Mouse (Mus musculus): ENCODE data around the gene Exoc3l4. TPM values are rescaled to one million over a fixed set of nuclear protein-coding genes. Genes with fewer than 3 reads are reported as not detected.
A peak's percentile ranks its signal among the peaks of the same experiment; 100 is the strongest.

Exoc3l4 gene
- total and polyA plus RNA-seq, 3 experiments: 0.04 to 0.17 TPM; not detected in 1

DNA sequence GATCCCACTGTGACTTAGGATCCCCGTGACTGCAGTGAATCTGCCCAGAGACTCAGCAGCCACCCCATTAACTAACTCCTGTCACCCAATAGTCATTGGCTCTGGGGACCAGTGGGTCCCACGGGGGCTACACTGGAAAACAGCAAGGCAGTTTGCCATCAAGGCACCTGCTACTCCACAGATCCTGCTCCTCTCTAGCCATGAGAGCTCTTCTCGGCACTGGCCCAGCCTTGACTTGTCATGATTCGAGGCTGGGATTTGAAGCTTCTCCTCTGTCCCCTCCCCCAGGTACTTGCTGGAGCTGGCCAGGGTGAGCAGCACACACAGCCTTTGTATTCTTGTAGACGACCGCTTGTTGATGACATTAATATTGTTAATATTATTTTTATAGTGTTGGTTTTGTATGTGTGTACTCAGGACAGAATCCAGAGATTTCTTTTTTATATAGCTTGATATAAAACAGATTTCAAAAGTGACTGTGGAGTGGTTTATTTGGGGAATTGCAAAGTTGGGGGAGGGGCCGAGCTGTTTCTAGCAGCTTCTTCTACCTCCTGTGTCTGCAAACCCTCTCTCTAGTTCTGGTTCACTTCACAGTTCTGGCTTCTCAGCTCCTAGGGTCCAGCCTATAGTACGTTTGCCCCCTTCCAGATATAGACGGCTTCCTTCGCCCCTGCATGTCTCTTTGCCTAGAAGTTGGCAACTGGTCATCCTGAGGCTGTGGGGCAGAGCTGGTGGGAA is 37.9 kb downstream of the Exoc3l4 start:
- H3K36me3 ChIP-seq (ENCODE audit: control insufficient read depth in 1 of 2, insufficient read depth in 2 of 2, low read length in 2 of 2): peaks cover 0 to 4% of the 10 kb centered on the region in 2 experiments; a peak in 1 of 4 replicates
- no peaks in the 10 kb centered on the region for H3K4me1 ChIP-seq (ENCODE audit: control insufficient read depth in 1 of 2, insufficient read depth in 2 of 2, low read length in 2 of 2)
- H3K9ac ChIP-seq (ENCODE audit: control insufficient read depth, low read depth, low read length, poor library complexity, severe bottlenecking): no peak overlapping the region
- no peaks in the 10 kb centered on the region for H3K27me3 ChIP-seq (ENCODE audit: control insufficient read depth in 1 of 2, insufficient read depth in 2 of 2, low read length in 2 of 2)
- peak; percentile 24; the same call in 1 of the 2 replicates for TF ChIP-seq ZMIZ1 (IDR thresholded peaks at IDR 0.05; ENCODE audit: low read depth, low read length)
- no peak for TF ChIP-seq NRF1 (IDR thresholded peaks at IDR 0.05; ENCODE audit: insufficient read depth, low read depth, low read length, poor library complexity, severe bottlenecking)
- H3K79me2 ChIP-seq (ENCODE audit: control insufficient read depth, insufficient read depth, low read length, poor library complexity): no peaks in the 10 kb centered on the region
- no peak overlapping the region for H3K27ac ChIP-seq (ENCODE audit: control insufficient read depth, low read depth, low read length)
- no peak for DNase-seq (ENCODE audit: low read depth, low spot score)
- no peaks in the 10 kb centered on the region for H3K9me3 ChIP-seq (replicated peaks; ENCODE audit: insufficient read depth, low read length)
- H3K4me3 ChIP-seq (ENCODE audit: control insufficient read depth in 1 of 2, insufficient read depth in 1 of 2, low read depth in 2 of 2, low read length in 2 of 2): no peak overlapping the region

DNA sequence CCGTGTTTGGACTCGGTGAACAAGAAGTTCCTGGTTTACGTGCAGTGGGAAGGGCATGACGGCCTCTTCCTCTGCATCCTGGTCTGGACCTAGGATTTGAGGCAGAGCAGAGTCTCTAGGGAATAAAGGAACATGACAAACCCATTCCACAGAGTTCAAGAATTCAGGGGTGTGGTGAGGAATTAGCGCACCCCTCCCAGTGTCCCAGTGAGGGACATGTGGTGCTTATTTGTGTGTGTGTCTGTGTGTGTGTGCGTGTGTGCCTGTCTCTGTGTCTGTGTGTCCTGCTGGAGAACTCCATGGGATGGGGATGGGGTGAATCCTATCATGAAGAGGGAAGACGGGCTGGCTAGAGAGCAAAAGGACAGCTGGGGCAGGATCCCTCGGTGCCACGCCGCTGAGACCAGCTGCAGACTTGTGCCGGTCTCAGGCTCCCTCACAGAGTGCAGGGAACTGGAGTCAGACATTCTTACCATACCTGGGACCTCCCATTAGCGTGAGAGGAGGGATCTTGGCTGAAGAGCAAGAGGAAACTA is 38.6 kb downstream of the Exoc3l4 start:
- no peak overlapping the region for H3K27ac ChIP-seq (ENCODE audit: control insufficient read depth, low read depth, low read length)

DNA sequence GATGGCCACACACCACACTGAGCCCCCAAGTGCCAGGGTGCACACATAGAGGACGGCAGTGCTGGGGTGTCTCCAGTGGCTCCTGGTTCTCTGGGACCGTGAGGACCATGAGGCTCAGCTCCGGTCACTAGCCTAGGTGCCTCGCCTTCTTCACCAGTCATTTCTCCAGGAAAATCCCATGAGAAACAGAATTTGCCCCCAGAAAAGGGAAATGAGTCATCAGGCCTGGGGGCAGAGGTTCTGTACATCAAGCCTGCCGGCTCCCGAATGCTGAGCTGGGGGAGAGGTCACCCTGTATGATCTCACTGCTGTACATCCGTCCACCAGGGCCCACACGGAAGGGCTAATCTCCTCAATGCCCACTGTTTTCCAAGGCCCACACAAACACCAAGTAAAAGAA is 39.0 kb downstream of the Exoc3l4 start:
- no peak for TF ChIP-seq POLR2A (IDR thresholded peaks at IDR 0.05; ENCODE audit: control insufficient read depth in 1 of 2, insufficient read depth in 1 of 2, low read depth in 1 of 2, low read length in 2 of 2, poor library complexity in 1 of 2)
- TF ChIP-seq POLR2AphosphoS2 (IDR thresholded peaks at IDR 0.05; ENCODE audit: low read length): no peak
- no peak for TF ChIP-seq MAFK (IDR thresholded peaks at IDR 0.05; ENCODE audit: borderline replicate concordance, low read depth, low read length)
- no peak for TF ChIP-seq EP300 (IDR thresholded peaks at IDR 0.05; ENCODE audit: low read depth in 1 of 2, low read length in 2 of 2)
- no peak for TF ChIP-seq GATA1 (IDR thresholded peaks at IDR 0.05; ENCODE audit: low read depth, low read length)
- TF ChIP-seq GABPA (IDR thresholded peaks at IDR 0.05; ENCODE audit: low read depth, low read length): no peak
- no peak for TF ChIP-seq MAZ (IDR thresholded peaks at IDR 0.05; ENCODE audit: low read depth, low read length)
- no peak for TF ChIP-seq BHLHE40 (IDR thresholded peaks at IDR 0.05; ENCODE audit: borderline replicate concordance, low read depth, low read length)
- no peak for TF ChIP-seq RAD21 (IDR thresholded peaks at IDR 0.05; ENCODE audit: low read depth, low read length)
- no peak for TF ChIP-seq JUND (IDR thresholded peaks at IDR 0.05; ENCODE audit: low read depth, low read length)
- TF ChIP-seq CHD1 (IDR thresholded peaks at IDR 0.05; ENCODE audit: low read depth, low read length): no peak
- TF ChIP-seq ZNF384 (IDR thresholded peaks at IDR 0.05; ENCODE audit: low read depth, low read length): no peak
- Histone ChIP-seq H3K9me3 (replicated peaks; ENCODE audit: insufficient read depth, low read length) (no peaks in the 10 kb centered on the region), H3K27ac (ENCODE audit: control insufficient read depth, low read depth, low read length) (no peak overlapping the region), H3K4me3 (ENCODE audit: control insufficient read depth in 1 of 2, insufficient read depth in 1 of 2, low read depth in 2 of 2, low read length in 2 of 2) (no peak overlapping the region), H3K9ac (ENCODE audit: control insufficient read depth, low read depth, low read length, poor library complexity, severe bottlenecking) (no peak overlapping the region), H3K27me3 (ENCODE audit: control insufficient read depth in 1 of 2, insufficient read depth in 2 of 2, low read length in 2 of 2) (no peaks in the 10 kb centered on the region), H3K4me1 (ENCODE audit: control insufficient read depth in 1 of 2, insufficient read depth in 2 of 2, low read length in 2 of 2) (no peaks in the 10 kb centered on the region), H3K36me3 (ENCODE audit: control insufficient read depth in 1 of 2, insufficient read depth in 2 of 2, low read length in 2 of 2) (peaks cover 0 to 4% of the 10 kb centered on the region in 2 experiments; a peak in 1 of 4 replicates), H3K79me2 (ENCODE audit: control insufficient read depth, insufficient read depth, low read length, poor library complexity) (no peaks in the 10 kb centered on the region)
- no peak for DNase-seq (ENCODE audit: low read depth, low spot score)

More for the DNA sequence above, 38.6 kb downstream of the Exoc3l4 start:
- no peaks in the 10 kb centered on the region for H3K27me3 ChIP-seq (ENCODE audit: control insufficient read depth in 1 of 2, insufficient read depth in 2 of 2, low read length in 2 of 2)
- TF ChIP-seq TCF12 (IDR thresholded peaks at IDR 0.05; ENCODE audit: low read depth, low read length) (no peak), ELF1 (IDR thresholded peaks at IDR 0.05; ENCODE audit: low read depth, low read length) (no peak), ZMIZ1 (IDR thresholded peaks at IDR 0.05; ENCODE audit: low read depth, low read length) (0 out of 2 replicates have a peak, but pooled peaks have one; percentile 22), POLR2AphosphoS2 (IDR thresholded peaks at IDR 0.05; ENCODE audit: low read length) (peak; percentile 58), POLR2AphosphoS5 (IDR thresholded peaks at IDR 0.05; ENCODE audit: borderline replicate concordance, low read depth, low read length) (no peak)
- H3K4me3 ChIP-seq (ENCODE audit: control insufficient read depth in 1 of 2, insufficient read depth in 1 of 2, low read depth in 2 of 2, low read length in 2 of 2): no peak overlapping the region
- no peaks in the 10 kb centered on the region for H3K9me3 ChIP-seq (replicated peaks; ENCODE audit: insufficient read depth, low read length)
- H3K36me3 ChIP-seq (ENCODE audit: control insufficient read depth in 1 of 2, insufficient read depth in 2 of 2, low read length in 2 of 2): peaks cover 0 to 4% of the 10 kb centered on the region in 2 experiments; a peak in 1 of 4 replicates
- H3K9ac ChIP-seq (ENCODE audit: control insufficient read depth, low read depth, low read length, poor library complexity, severe bottlenecking): no peak overlapping the region
- H3K79me2 ChIP-seq (ENCODE audit: control insufficient read depth, insufficient read depth, low read length, poor library complexity): no peaks in the 10 kb centered on the region
- no peak for DNase-seq (ENCODE audit: low read depth, low spot score)
- no peaks in the 10 kb centered on the region for H3K4me1 ChIP-seq (ENCODE audit: control insufficient read depth in 1 of 2, insufficient read depth in 2 of 2, low read length in 2 of 2)
